Mouse (Mus musculus) hindbrain, embryonic 14.5 days (tissue): ENCODE measurements at regions not wholly inside any gene's neighbourhood (a gene's known extent, or its start where the extent isn't known, plus 50 kb on each side); places are given as distances from the start of the nearest gene placed in this dataset.

Experiments used
- ATAC-seq: fragments of 200-750 bp; cut with Nextera tagmentation; 2 replicates; pipeline ENCODE4 v1.8.0; 2017; ENCODE audit warnings: moderate number of reproducible peaks, mild to moderate bottlenecking, moderate TSS enrichment, moderate library complexity; ENCODE audit not compliant: low FRiP score
- DNase-seq: peaks from one replicate; pipeline ENCODE4 v3.0.0-alpha.2; 2015; ENCODE audit warnings: low spot score
- H3K27ac ChIP-seq: fragments of 300-500 bp; sonication (generic); 2 replicates; pipeline ENCODE4 v1.5.1; 2014; ENCODE audit warnings: mild to moderate bottlenecking, moderate library complexity
- H3K27me3 ChIP-seq: fragments of 300-500 bp; sonication (generic); 2 replicates; pipeline ENCODE4 v1.6.1; 2014; ENCODE audit warnings: mild to moderate bottlenecking, low read length, mixed read lengths; ENCODE audit not compliant: control insufficient read depth, insufficient read depth
- H3K36me3 ChIP-seq: fragments of 300-500 bp; sonication (generic); replicated peaks from 2 replicates; pipeline ENCODE4 v1.6.1; 2014; ENCODE audit not compliant: control insufficient read depth, insufficient read depth
- H3K4me1 ChIP-seq: fragments of 300-500 bp; sonication (generic); replicated peaks from 2 replicates; pipeline ENCODE4 v1.6.1; 2014; ENCODE audit warnings: antibody characterized with exemption, low read length, mixed read lengths; ENCODE audit not compliant: control insufficient read depth, insufficient read depth
- H3K4me2 ChIP-seq: fragments of 300-500 bp; sonication (generic); replicated peaks from 2 replicates; pipeline ENCODE4 v1.6.1; 2014; ENCODE audit warnings: mild to moderate bottlenecking, moderate library complexity
- H3K4me3 ChIP-seq: fragments of 300-500 bp; sonication (generic); replicated peaks from 2 replicates; pipeline ENCODE4 v1.5.1; 2014; ENCODE audit warnings: mild to moderate bottlenecking, low read length
- H3K9ac ChIP-seq: fragments of 300-500 bp; sonication (generic); 2 replicates; pipeline ENCODE4 v1.6.1; 2014
- H3K9me3 ChIP-seq: fragments of 300-500 bp; sonication (generic); 2 replicates; pipeline ENCODE4 v1.6.1; 2016; ENCODE audit warnings: low read length; ENCODE audit not compliant: control insufficient read depth
- WGBS: fragments of 180-500 bp; shearing (Covaris S2); extraction: QIAGEN DNeasy Blood & Tissue Kit; methylation state at CpG from one replicate; pipeline ENCODE4 v1.1.7; 2014; 5-methylcytosine and 5-hydroxymethylcytosine counted together

GRCm38 (mm10) chr2:10784266-10784665 lies 387.6 kb upstream of the Prkcq start:
- Histone ChIP-seq H3K9me3 (no peaks in the 10 kb centered on the region), H3K27me3 (no peaks in the 10 kb centered on the region), H3K9ac (no peak overlapping the region), H3K27ac (no peak overlapping the region), H3K4me1 (no peaks in the 10 kb centered on the region), H3K36me3 (no peaks in the 10 kb centered on the region), H3K4me2 (no peak overlapping the region), H3K4me3 (no peak overlapping the region)
- WGBS, result 70% methylated on average over 1 of the region's 2 CpGs
- ATAC-seq (no peak), DNase-seq (no peak)

GRCm38 (mm10) chr2:10785156-10785555 lies 386.8 kb upstream of the Prkcq start:
- H3K4me3 ChIP-seq, result no peak overlapping the region
- no peaks in the 10 kb centered on the region for H3K27me3 ChIP-seq
- ATAC-seq (no peak), DNase-seq (peak; percentile 75)
- H3K4me1 ChIP-seq, result no peaks in the 10 kb centered on the region
- no peaks in the 10 kb centered on the region for H3K36me3 ChIP-seq
- H3K4me2 ChIP-seq, result no peak overlapping the region
- no peaks in the 10 kb centered on the region for H3K9me3 ChIP-seq
- H3K9ac ChIP-seq, result no peak overlapping the region
- 31% methylated on average over 2 of the region's 2 CpGs for WGBS
- H3K27ac ChIP-seq, result no peak overlapping the region

- ATAC-seq (peak; percentile 48; the same call in 1 of the 2 replicates), DNase-seq (peak; percentile 35)
- H3K9ac ChIP-seq, result no peak overlapping the region
- no peak overlapping the region for H3K27ac ChIP-seq
- no peaks in the 10 kb centered on the region for H3K9me3 ChIP-seq
- no peaks in the 10 kb centered on the region for H3K27me3 ChIP-seq
- no peaks in the 10 kb centered on the region for H3K36me3 ChIP-seq
- H3K4me2 ChIP-seq, result no peak overlapping the region
- no peaks in the 10 kb centered on the region for H3K4me1 ChIP-seq
- H3K4me3 ChIP-seq, result no peak overlapping the region
- 28% methylated on average over 1 of the region's 1 CpGs for WGBS
These were observed 383.4 kb upstream of the Prkcq start for GRCm38 (mm10) chr2:10788509-10788908.

GRCm38 (mm10) chr2:10791233-10791632 lies 380.7 kb upstream of the Prkcq start:
- DNase-seq (no peak), ATAC-seq (no peak)
- Histone ChIP-seq H3K27me3 (no peaks in the 10 kb centered on the region), H3K9me3 (no peaks in the 10 kb centered on the region), H3K4me3 (no peak overlapping the region), H3K27ac (no peak overlapping the region), H3K9ac (no peak overlapping the region), H3K36me3 (no peaks in the 10 kb centered on the region), H3K4me2 (no peak overlapping the region), H3K4me1 (no peaks in the 10 kb centered on the region)

- 44% methylated on average over 2 of the region's 2 CpGs for WGBS
- Histone ChIP-seq H3K9me3 (no peaks in the 10 kb centered on the region), H3K27me3 (no peaks in the 10 kb centered on the region), H3K36me3 (no peaks in the 10 kb centered on the region), H3K27ac (no peak overlapping the region), H3K4me1 (no peaks in the 10 kb centered on the region), H3K4me2 (no peak overlapping the region), H3K4me3 (no peak overlapping the region), H3K9ac (no peak overlapping the region)
- DNase-seq (no peak), ATAC-seq (no peak)
These were observed 355.5 kb upstream of the Prkcq start for GRCm38 (mm10) chr2:10816374-10816773.

GRCm38 (mm10) chr2:10825278-10826133 lies 346.4 kb upstream of the Prkcq start:
- H3K36me3 ChIP-seq, result no peaks in the 10 kb centered on the region
- peak overlapping the region; percentile 67 for H3K9ac ChIP-seq
- H3K9me3 ChIP-seq, result no peaks in the 10 kb centered on the region
- H3K4me3 ChIP-seq, result peak overlapping the region; percentile 38
- WGBS, result 28% methylated on average over 29 of the region's 29 CpGs
- peak overlapping the region; percentile 56 for H3K4me2 ChIP-seq
- DNase-seq (peak; percentile 85), ATAC-seq (peak; percentile 86)
- H3K4me1 ChIP-seq, result no peaks in the 10 kb centered on the region
- no peak overlapping the region for H3K27ac ChIP-seq
- peaks cover 3% of the 10 kb centered on the region; the same call in 1 of the 2 replicates for H3K27me3 ChIP-seq

- 88% methylated on average over 10 of the region's 10 CpGs for WGBS
- 0 out of 2 replicates have a peak overlapping the region, but pooled peaks have one; percentile 38 for H3K4me3 ChIP-seq
- no peaks in the 10 kb centered on the region for H3K36me3 ChIP-seq
- ATAC-seq (no peak), DNase-seq (no peak)
- no peaks in the 10 kb centered on the region for H3K4me1 ChIP-seq
- H3K27ac ChIP-seq, result no peak overlapping the region
- no peaks in the 10 kb centered on the region for H3K9me3 ChIP-seq
- peak overlapping the region; percentile 56 for H3K4me2 ChIP-seq
- peaks cover 3% of the 10 kb centered on the region; the same call in 1 of the 2 replicates for H3K27me3 ChIP-seq
- no peak overlapping the region for H3K9ac ChIP-seq
These were observed 345.7 kb upstream of the Prkcq start for GRCm38 (mm10) chr2:10826134-10826767.

GRCm38 (mm10) chr2:10839976-10840375 lies 331.9 kb upstream of the Prkcq start:
- Histone ChIP-seq H3K4me2 (no peak overlapping the region), H3K4me1 (no peaks in the 10 kb centered on the region), H3K4me3 (no peak overlapping the region), H3K9me3 (no peaks in the 10 kb centered on the region), H3K27ac (no peak overlapping the region), H3K36me3 (no peaks in the 10 kb centered on the region), H3K9ac (no peak overlapping the region), H3K27me3 (no peaks in the 10 kb centered on the region)
- ATAC-seq, result no peak
- no peak for DNase-seq
- 40% methylated on average over 5 of the region's 5 CpGs for WGBS

- Histone ChIP-seq H3K27ac (no peak overlapping the region), H3K27me3 (no peaks in the 10 kb centered on the region), H3K4me2 (no peak overlapping the region), H3K9ac (no peak overlapping the region), H3K9me3 (no peaks in the 10 kb centered on the region), H3K4me1 (no peaks in the 10 kb centered on the region), H3K4me3 (no peak overlapping the region), H3K36me3 (no peaks in the 10 kb centered on the region)
- DNase-seq (no peak), ATAC-seq (no peak)
- 70% methylated on average over 8 of the region's 8 CpGs for WGBS
These were observed 310.1 kb upstream of the Prkcq start for GRCm38 (mm10) chr2:10861654-10862292.
